Mouse (Mus musculus) lung, postnatal 0 days (tissue): Measurements from ENCODE around the gene Smc5. TPM values are rescaled to one million over a fixed set of nuclear protein-coding genes. Genes with fewer than 3 reads are reported as not detected.
A peak's percentile ranks its signal among the peaks of the same experiment; 100 is the strongest.

Experiments
- ATAC-seq: fragments of 200-750 bp; cut with Nextera tagmentation; 2 replicates; pipeline ENCODE4 v1.8.0; 2017; ENCODE audit warnings: moderate library complexity
- DNase-seq: peaks from one replicate; pipeline ENCODE4 v3.0.0-alpha.2; 2016; ENCODE audit warnings: low spot score
- H3K27ac ChIP-seq: fragments of 300-500 bp; sonication (generic); 2 replicates; pipeline ENCODE4 v1.5.1; 2014; ENCODE audit warnings: antibody characterized with exemption, mild to moderate bottlenecking, low read length, mixed read lengths
- H3K27me3 ChIP-seq: fragments of 300-500 bp; sonication (generic); replicated peaks from 2 replicates; pipeline ENCODE4 v1.6.1; 2014; ENCODE audit warnings: low read length, mixed read lengths; ENCODE audit not compliant: insufficient read depth
- H3K36me3 ChIP-seq: fragments of 300-500 bp; sonication (generic); 2 replicates; pipeline ENCODE4 v1.6.1; 2014; ENCODE audit warnings: low read length, mixed read lengths; ENCODE audit not compliant: insufficient read depth
- H3K4me1 ChIP-seq: fragments of 300-500 bp; sonication (generic); 2 replicates; pipeline ENCODE4 v1.6.1; 2014; ENCODE audit warnings: antibody characterized with exemption, low read depth, low read length, mixed read lengths; ENCODE audit not compliant: insufficient read depth
- H3K4me2 ChIP-seq: fragments of 300-500 bp; sonication (generic); replicated peaks from 2 replicates; pipeline ENCODE4 v1.6.1; 2014; ENCODE audit warnings: low read depth, mild to moderate bottlenecking, low read length, moderate library complexity, mixed read lengths
- H3K4me3 ChIP-seq: fragments of 300-500 bp; sonication (generic); 2 replicates; pipeline ENCODE4 v1.5.1; 2014; ENCODE audit warnings: low read depth, low read length
- H3K9ac ChIP-seq: fragments of 300-500 bp; sonication (generic); replicated peaks from 2 replicates; pipeline ENCODE4 v1.6.1; 2014; ENCODE audit warnings: low read depth, mild to moderate bottlenecking
- H3K9me3 ChIP-seq: fragments of 300-500 bp; sonication (generic); 2 replicates; pipeline ENCODE4 v1.6.1; 2016; ENCODE audit warnings: low read length, mixed read lengths
- CTCF ChIP-seq: IDR thresholded peaks from 2 replicates; pipeline ENCODE4 v1.5.1; 2016; ENCODE audit warnings: antibody characterized with exemption, mild to moderate bottlenecking
- EP300 ChIP-seq: IDR thresholded peaks from 2 replicates; pipeline ENCODE4 v1.6.1; 2016; ENCODE audit warnings: antibody characterized with exemption, mild to moderate bottlenecking, control low read depth
- WGBS: fragments of 180-500 bp; shearing (Covaris S2); extraction: QIAGEN DNeasy Blood & Tissue Kit; methylation state at CpG from one replicate; pipeline ENCODE4 v1.1.7; 2014; 5-methylcytosine and 5-hydroxymethylcytosine counted together
- polyA plus RNA-seq: library from polyadenylated mRNA; unstranded; fragments of >200 nt; fragmentation: Nextera tagmentation; extraction: Ambion mirVana; gene quantifications from 2 replicates; pipeline ENCODE4 v1.2.1, GENCODE M21; 2015

Smc5 gene
- polyA plus RNA-seq, 1 experiment from 2014 or later, result 12.9 TPM

- no peak overlapping the region for H3K9ac ChIP-seq
- WGBS, result 88% methylated on average over 4 of the region's 4 CpGs
These were observed 89.6 kb downstream of the Smc5 start for GRCm38 (mm10) chr19:23184068-23184467.

DNA sequence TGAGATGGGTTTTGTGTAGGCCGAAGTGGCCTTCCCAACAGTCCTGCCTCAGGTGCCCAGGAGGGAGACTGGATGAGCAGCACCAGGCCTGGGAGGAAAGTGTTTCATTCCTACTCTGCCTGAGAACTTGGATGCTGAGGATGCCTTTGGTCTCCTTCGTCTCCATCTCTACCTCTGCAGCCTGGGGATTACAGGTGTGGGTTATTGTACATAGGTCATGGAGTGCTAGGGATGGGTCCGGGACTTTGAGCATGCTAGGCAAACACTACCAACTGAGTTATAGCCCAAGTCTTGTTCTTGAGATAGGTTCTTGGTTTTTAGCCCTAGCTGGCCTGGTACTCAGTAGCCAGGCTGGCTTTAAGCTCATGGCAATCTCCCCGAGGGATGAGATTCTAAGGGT is 90.2 kb downstream of the Smc5 start:
- Histone ChIP-seq H3K4me3 (no peak overlapping the region), H3K9me3 (no peaks in the 10 kb centered on the region), H3K36me3 (no peaks in the 10 kb centered on the region), H3K27ac (no peak overlapping the region), H3K4me1 (no peaks in the 10 kb centered on the region), H3K9ac (no peak overlapping the region), H3K27me3 (no peaks in the 10 kb centered on the region), H3K4me2 (no peak overlapping the region)
- DNase-seq, result no peak
- no peak for TF ChIP-seq EP300
- TF ChIP-seq CTCF, result no peak
- 93% methylated on average over 4 of the region's 4 CpGs for WGBS
- no peak for ATAC-seq

More at GRCm38 (mm10) chr19:23184068-23184467, 89.6 kb downstream of the Smc5 start:
- ATAC-seq (no peak), DNase-seq (no peak)
- Histone ChIP-seq H3K4me2 (no peak overlapping the region), H3K4me3 (no peak overlapping the region), H3K27me3 (no peaks in the 10 kb centered on the region), H3K4me1 (no peaks in the 10 kb centered on the region), H3K9me3 (no peaks in the 10 kb centered on the region), H3K36me3 (no peaks in the 10 kb centered on the region), H3K27ac (no peak overlapping the region)
- TF ChIP-seq EP300 (no peak), CTCF (no peak)

GRCm38 (mm10) chr19:23178533-23178932 is 95.2 kb downstream of the Smc5 start:
- H3K9me3 ChIP-seq, result no peaks in the 10 kb centered on the region

GRCm38 (mm10) chr19:23175511-23175910 is 98.2 kb downstream of the Smc5 start:
- no peak overlapping the region for H3K9ac ChIP-seq
- peak; percentile 72 for DNase-seq
- 46% methylated on average over 2 of the region's 2 CpGs for WGBS
- no peaks in the 10 kb centered on the region; the same call in 1 of the 2 replicates for H3K4me1 ChIP-seq
- no peaks in the 10 kb centered on the region for H3K27me3 ChIP-seq
- no peaks in the 10 kb centered on the region for H3K9me3 ChIP-seq
- peak; percentile 40; the same call in 1 of the 2 replicates for ATAC-seq
- H3K4me2 ChIP-seq, result no peak overlapping the region
- H3K4me3 ChIP-seq, result no peak overlapping the region
- TF ChIP-seq EP300 (peak; percentile 18; the same call in 1 of the 2 replicates), CTCF (no peak)
- H3K27ac ChIP-seq, result no peak overlapping the region
- H3K36me3 ChIP-seq, result no peaks in the 10 kb centered on the region

More at GRCm38 (mm10) chr19:23178533-23178932, 95.2 kb downstream of the Smc5 start:
- 97% methylated on average over 3 of the region's 3 CpGs for WGBS
- Histone ChIP-seq H3K4me2 (no peak overlapping the region), H3K36me3 (no peaks in the 10 kb centered on the region), H3K9ac (no peak overlapping the region), H3K4me1 (no peaks in the 10 kb centered on the region; the same call in 1 of the 2 replicates), H3K27ac (no peak overlapping the region), H3K4me3 (no peak overlapping the region), H3K27me3 (no peaks in the 10 kb centered on the region)
- ATAC-seq (no peak), DNase-seq (no peak)
- TF ChIP-seq CTCF (no peak), EP300 (no peak)

DNA sequence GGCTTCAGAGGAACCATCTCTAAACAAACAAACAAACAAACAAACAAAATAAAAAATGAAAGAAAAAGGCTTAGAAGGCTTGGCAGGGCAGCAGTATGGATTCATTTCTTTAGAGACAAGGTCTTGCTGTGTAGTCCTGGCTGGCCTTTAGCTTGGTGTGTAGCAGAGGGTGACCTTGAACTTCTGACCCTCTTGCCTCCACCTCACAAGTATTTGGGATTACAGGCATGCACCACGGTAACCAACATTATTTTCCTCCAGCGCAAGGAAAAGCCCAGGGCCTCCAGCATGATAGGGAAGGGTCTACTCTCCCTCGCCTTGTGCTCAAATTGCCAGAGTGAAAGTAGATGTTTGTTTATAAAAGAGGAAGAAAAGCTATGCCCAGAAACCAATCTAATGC is 98.6 kb downstream of the Smc5 start:
- H3K27me3 ChIP-seq, result no peaks in the 10 kb centered on the region
- TF ChIP-seq EP300, result no peak
- TF ChIP-seq CTCF, result no peak
- no peaks in the 10 kb centered on the region; the same call in 1 of the 2 replicates for H3K4me1 ChIP-seq
- H3K27ac ChIP-seq, result no peak overlapping the region
- no peak for ATAC-seq
- H3K4me3 ChIP-seq, result no peak overlapping the region
- no peak overlapping the region for H3K9ac ChIP-seq
- WGBS, result 68% methylated on average over 3 of the region's 3 CpGs
- no peak overlapping the region for H3K4me2 ChIP-seq
- no peaks in the 10 kb centered on the region for H3K9me3 ChIP-seq
- no peak for DNase-seq
- H3K36me3 ChIP-seq, result no peaks in the 10 kb centered on the region

GRCm38 (mm10) chr19:23171136-23171535 is 102.6 kb downstream of the Smc5 start:
- H3K4me3 ChIP-seq, result no peak overlapping the region
- no peaks in the 10 kb centered on the region; the same call in 1 of the 2 replicates for H3K36me3 ChIP-seq
- TF ChIP-seq CTCF (no peak), EP300 (no peak)
- no peak for ATAC-seq
- H3K4me2 ChIP-seq, result no peak overlapping the region
- no peak overlapping the region for H3K27ac ChIP-seq
- no peak for DNase-seq
- H3K9me3 ChIP-seq, result no peaks in the 10 kb centered on the region
- H3K9ac ChIP-seq, result no peak overlapping the region
- no peaks in the 10 kb centered on the region; the same call in 1 of the 2 replicates for H3K4me1 ChIP-seq
- no peaks in the 10 kb centered on the region for H3K27me3 ChIP-seq
- WGBS, result 98% methylated on average over 2 of the region's 2 CpGs

- Histone ChIP-seq H3K9ac (no peak overlapping the region), H3K4me3 (no peak overlapping the region), H3K4me1 (no peaks in the 10 kb centered on the region; the same call in 1 of the 2 replicates), H3K9me3 (no peaks in the 10 kb centered on the region), H3K36me3 (no peaks in the 10 kb centered on the region; the same call in 1 of the 2 replicates), H3K27me3 (no peaks in the 10 kb centered on the region), H3K27ac (no peak overlapping the region), H3K4me2 (no peak overlapping the region)
- ATAC-seq (no peak), DNase-seq (no peak)
- WGBS, result 86% methylated on average over 5 of the region's 5 CpGs
- no peak for TF ChIP-seq EP300
- no peak for TF ChIP-seq CTCF
These were observed 103.2 kb downstream of the Smc5 start for GRCm38 (mm10) chr19:23170476-23170875.
